Mouse (Mus musculus): ENCODE measurements at regions not wholly inside any gene's neighbourhood (a gene's known extent, or its start where the extent isn't known, plus 50 kb on each side); places are given as distances from the start of the nearest gene placed in this dataset.

GRCm38 (mm10) chr1:179862941-179863340, 59.5 kb upstream of the Ahctf1 start:
- intact Hi-C loops (cut with DNase I), result no loop called here
- Histone ChIP-seq H3K4me3 (no peak overlapping the region), H3K27ac (peak overlapping the region; percentile 80)
- no peak for DNase-seq
- TF ChIP-seq CTCF (IDR thresholded peaks at IDR 0.05), result no peak

DNA sequence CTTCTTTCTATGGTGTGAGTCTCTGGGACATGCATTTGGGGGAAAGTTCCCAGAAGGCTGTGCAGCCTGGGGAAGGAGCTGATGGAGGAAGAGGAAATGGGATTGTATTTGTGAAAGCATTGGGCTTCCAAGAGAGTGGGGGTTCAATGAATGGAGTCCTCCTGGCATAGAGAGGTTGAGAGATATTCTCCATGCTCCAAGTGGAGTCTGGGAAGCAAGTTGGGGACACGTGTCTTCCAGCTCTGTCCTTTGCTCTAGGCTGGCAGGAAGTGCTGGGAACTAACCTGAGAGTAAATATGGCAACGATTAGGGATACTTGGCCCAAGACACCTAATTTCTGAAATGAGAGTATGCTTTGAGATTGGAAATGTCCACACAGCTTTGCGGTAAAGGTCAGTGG, 58.3 kb upstream of the Ahctf1 start:
- no peak for DNase-seq
- no peak for TF ChIP-seq CTCF (IDR thresholded peaks at IDR 0.05)
- H3K4me3 ChIP-seq, result no peak overlapping the region
- H3K27ac ChIP-seq, result no peak overlapping the region; the same call in 1 of the 2 replicates
- intact Hi-C loops (cut with DNase I), result no loop called here

DNA sequence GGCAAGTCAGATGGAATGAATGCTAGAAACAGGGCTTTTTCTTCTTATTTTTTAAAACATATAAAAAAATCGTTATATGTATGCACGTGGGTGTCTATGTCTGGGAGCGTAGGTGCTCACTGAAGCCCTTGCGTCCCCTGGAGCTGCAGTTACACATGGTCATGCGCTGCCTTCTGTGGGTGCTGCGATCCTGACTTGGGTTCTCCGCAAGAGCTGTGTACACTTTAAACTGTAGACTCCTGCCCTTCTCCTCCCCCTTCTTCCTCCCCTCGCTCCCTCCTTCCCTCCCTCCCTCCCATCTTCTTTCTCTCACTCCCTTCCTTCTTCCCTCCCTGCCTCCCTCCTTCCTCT, 56.0 kb upstream of the Ahctf1 start:
- Histone ChIP-seq H3K4me3 (no peak overlapping the region), H3K27ac (peak overlapping the region; percentile 49; the same call in 1 of the 2 replicates)
- TF ChIP-seq CTCF (IDR thresholded peaks at IDR 0.05), result no peak
- DNase-seq, result no peak
- intact Hi-C loops (cut with DNase I), result loop anchor here (5.0 kb wide), 4 partner anchors 98 to 373 kb away; no protein-coding TSS in a partner anchor

- intact Hi-C loops (cut with DNase I), result loop anchor here (5.0 kb wide), 4 partner anchors 98 to 373 kb away; no protein-coding TSS in a partner anchor
Measured at GRCm38 (mm10) chr1:179858780-179859551, 55.5 kb upstream of the Ahctf1 start.

GRCm38 (mm10) chr1:179854288-179854965, 50.9 kb upstream of the Ahctf1 start:
- intact Hi-C loops (cut with DNase I), result no loop called here
- TF ChIP-seq CTCF (IDR thresholded peaks at IDR 0.05), result no peak
- Histone ChIP-seq H3K4me3 (no peak overlapping the region), H3K27ac (peak overlapping the region; percentile 82)
- peak; percentile 48 for DNase-seq

More at GRCm38 (mm10) chr1:179858780-179859551, 55.5 kb upstream of the Ahctf1 start:
- peak; percentile 81 for TF ChIP-seq CTCF (IDR thresholded peaks at IDR 0.05)
- Histone ChIP-seq H3K27ac (peak overlapping the region; percentile 49; the same call in 1 of the 2 replicates), H3K4me3 (no peak overlapping the region)
- no peak for DNase-seq
